Mouse (Mus musculus): ENCODE data around the gene Phc2. TPM values are rescaled to one million over a fixed set of nuclear protein-coding genes. Genes with fewer than 3 reads are reported as not detected.
"Not testable (repeated sequence)": the region's sequence is repeated elsewhere in the genome, so short reads cannot be mapped to it uniquely, and the experiment has no call there.

The Phc2 gene
- 10 to 100 TPM; 51.0 to 55.5 TPM for total RNA-seq (2021)
- long read RNA-seq, experiment 1, transcript Phc2-202 (7 exons, 2,535 nt): major isoform, 118 of 160 reads
- long read RNA-seq, experiment 1, partial matches to known transcripts: 13 of 160 reads
- long read RNA-seq, experiment 1, other reads (novel, unspliced or antisense): 29 of 160 reads
- long read RNA-seq, experiment 2, transcript Phc2-202 (7 exons, 2,535 nt): major isoform, 78 of 111 reads
- long read RNA-seq, experiment 2, partial matches to known transcripts: 4 of 111 reads
- long read RNA-seq, experiment 2, other reads (novel, unspliced or antisense): 29 of 111 reads

DNA sequence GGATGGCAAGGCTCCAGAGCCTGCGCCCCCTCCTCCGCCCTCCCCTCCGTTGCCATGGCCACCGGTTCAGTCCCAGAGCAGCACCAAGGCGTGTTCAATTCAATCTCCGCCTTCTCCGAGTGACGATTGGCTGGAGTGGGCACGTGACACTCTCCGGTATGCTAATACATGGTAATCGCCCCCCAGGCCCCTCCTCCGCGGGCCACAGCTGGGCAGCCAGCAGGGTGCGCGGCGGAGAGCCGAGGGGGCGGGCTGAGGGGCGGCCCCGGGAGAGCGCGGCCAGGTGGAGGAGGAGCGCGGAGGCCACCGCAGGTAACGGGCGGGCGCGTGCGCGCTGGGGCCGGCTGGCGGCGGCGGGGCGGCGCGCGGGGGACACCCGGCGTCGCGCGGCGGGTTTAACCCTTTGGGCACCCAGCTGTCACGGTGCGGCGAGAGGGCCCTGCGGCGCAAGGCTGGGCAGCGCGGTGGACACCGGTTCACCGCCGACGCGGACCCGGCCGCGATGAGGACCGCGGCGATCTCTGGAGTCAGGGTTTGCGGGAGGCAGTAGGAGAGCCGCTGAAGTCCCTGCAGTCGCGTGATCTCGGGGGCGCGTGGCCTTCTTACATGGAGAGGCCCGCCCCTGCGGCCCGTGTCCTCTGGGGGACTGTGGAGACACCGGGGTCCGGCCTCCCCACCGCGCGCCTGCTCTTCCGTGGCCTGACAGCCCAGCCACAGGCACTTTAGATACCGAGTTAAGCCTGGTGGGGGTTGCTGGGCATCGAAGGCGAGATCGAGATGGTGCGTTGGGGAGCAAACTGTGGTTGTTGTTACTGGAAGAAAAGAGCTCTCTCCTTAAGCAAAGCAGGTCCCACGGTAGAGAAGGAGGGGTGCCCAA lies at the start of gene Phc2:
Gene Phc2, plus strand, starts transcription at position 198 of the 877 bp plus-strand sequence.
- DNase-seq: peak; percentile 87 to 90
- intact Hi-C loops (cut with DNase I): no loop called here

DNA sequence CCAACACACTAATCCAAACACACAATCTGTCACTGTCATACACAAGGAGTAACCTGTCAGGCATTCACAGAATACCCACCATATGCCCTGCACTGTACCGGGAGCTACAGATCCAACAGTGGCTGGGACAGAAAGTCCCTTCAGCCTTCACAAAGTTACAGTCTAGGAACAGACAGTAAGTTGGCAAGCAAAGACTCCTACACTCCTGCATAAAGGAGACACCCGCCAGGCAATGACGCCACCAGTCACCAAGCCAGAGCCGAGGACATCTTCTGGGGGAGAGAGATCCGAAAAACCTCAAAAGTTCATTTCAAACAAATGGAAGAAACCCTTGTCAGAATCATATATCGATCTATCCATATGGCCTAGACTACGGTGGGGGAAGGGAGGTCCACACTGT lies 47.9 kb upstream of the Phc2 start:
- intact Hi-C loops (cut with DNase I): no loop called here

DNA sequence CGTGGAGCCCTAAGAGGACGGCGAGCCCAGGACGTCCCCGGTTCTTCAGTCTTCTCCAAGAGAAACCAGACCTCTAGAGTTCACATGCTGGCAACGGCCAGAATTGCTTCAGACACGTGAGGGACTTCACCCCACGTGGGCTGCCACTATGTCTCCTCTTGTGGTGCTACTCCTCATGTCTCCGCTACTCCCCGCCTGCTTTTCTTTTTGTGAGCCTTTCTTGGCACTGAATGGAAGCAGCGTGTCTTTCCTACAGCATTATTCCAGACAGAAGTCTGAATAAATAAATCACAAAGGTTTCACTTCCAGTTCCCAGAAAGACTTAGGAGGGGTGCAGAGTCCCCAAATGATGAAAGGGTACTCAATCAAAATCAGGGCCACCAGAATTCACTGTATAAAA lies 46.8 kb upstream of the Phc2 start:
- intact Hi-C loops (cut with DNase I): no loop called here
- no peak for DNase-seq

More for the DNA sequence above, 47.9 kb upstream of the Phc2 start:
- DNase-seq: no peak

DNA sequence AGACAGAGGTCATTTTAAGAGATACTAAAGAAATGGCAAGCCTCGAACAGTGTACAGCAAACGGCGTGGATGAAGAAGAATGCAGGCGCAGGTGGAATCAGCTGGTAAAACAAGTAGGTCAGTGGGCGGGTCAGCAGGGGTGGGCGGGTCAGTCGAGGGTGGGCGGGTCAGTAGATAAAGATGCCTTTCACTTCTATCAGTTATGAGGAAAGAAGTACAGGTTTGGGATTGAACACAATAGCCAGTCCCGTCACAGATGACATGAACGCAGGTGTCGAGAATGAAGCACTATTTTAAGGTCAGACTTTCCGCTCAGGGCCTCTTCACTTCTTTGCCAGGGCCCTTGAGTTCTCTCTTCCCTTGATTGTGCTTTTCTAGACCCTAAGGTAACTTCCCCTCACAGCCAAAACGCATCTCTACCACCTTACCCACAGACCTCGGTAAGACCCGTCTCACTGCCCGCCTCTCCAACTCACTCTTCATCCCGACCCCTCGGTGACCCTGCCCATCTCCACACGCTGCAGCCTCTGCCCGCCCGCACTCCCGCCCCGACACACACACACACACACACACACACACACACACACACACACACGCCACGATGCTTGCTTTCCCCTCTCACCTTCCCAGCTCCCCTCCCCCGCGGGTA lies 45.1 kb upstream of the Phc2 start:
- DNase-seq: no peak
- intact Hi-C loops (cut with DNase I): no loop called here

DNA sequence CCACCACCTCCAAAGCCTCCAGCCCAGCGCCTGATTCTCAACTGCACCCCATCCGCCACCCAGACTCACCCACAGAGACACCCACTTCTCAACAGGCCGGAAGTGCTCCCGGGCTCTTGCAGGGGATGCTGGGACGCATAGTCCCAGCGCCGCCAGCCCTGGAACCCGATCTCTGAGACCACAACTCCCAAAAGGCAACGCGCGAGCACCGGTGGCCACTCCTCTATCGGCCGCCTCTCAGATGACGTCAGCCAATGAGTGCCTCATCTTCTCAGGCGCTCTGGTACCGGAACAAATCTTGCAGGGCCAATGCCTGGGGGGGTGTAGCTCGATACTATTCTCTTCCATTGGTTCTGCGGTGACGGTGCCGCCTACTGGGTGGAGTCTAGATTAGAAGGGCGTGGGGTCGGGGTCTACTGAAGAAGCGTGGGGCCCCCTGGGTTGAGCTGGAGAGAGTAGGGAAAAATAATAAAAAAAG lies 44.5 kb upstream of the Phc2 start, which contains the start of gene Zscan20:
Gene Zscan20, minus strand, starts transcription at position 174 of the 478 bp plus-strand sequence.
- peak; percentile 90 to 93 for DNase-seq
- intact Hi-C loops (cut with DNase I): loop anchor here (2.0 to 5.0 kb wide), 2 partner anchors 167 to 251 kb away; no protein-coding TSS in a partner anchor

DNA sequence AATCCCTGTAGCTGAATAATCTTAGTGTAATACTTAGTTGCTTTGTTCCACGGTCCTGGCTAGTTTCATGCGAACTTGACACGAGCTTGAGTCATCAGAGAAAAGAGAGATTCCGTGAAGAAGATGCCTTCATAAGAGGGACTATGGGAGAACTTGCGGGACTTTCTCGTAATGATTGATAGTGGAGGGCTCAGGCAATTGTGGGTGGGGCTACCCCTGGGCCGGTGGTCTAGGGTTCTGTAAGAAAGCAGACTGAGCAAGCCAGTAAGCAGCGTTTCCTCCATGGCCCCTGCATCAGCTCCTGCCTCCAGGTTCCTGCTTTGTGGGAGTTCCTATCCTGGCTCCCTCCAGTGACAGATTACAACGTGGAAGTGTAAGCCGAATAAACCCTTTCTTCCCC lies 43.8 kb upstream of the Phc2 start:
- no peak for DNase-seq
- intact Hi-C loops (cut with DNase I): loop anchor here (2.0 to 5.0 kb wide), 2 partner anchors 167 to 250 kb away; no protein-coding TSS in a partner anchor

DNA sequence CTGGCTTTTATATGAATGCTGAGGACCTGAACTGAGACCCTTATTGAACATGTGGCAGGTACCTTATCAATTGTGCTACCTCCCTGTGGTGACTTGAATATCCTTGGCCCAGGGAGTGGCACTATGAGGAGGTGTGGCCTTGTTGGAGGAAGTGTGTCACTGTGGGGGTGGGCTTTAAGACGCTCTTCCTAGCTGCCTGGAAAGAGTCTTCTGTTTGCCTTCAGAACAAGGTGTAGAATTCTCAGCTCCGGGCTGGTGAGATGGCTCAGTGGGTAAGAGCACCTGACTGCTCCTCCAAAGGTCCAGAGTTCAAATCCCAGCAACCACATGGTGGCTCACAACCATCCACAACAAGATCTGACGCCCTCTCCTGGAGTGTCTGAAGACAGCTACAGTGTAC lies 42.8 kb upstream of the Phc2 start:
- DNase-seq: not testable (repeated sequence)
- intact Hi-C loops (cut with DNase I): loop anchor here (2.0 to 5.0 kb wide), 3 partner anchors 99 to 249 kb away; no protein-coding TSS in a partner anchor

DNA sequence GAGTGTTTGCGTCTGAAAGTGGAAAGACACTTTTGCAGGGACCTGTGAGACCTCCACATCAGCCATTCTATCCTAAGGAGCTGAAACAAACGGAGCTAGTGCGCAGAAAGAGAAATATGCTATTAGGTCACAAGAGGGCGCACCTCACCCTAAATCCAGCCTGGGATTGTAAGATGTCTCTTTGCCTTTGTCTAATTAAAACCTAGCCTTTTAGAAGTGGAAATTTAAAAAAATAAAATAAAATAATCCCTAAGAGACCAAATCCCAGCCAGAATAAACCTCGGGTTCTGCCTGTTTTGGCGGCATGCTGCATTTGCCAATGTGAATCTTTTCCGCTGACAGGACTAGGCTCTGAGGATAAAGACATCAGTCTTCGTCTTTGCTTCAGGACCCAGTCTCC lies 41.2 kb upstream of the Phc2 start:
- intact Hi-C loops (cut with DNase I): loop anchor here (2.0 to 5.0 kb wide), 2 partner anchors 97 to 164 kb away; no protein-coding TSS in a partner anchor

DNA sequence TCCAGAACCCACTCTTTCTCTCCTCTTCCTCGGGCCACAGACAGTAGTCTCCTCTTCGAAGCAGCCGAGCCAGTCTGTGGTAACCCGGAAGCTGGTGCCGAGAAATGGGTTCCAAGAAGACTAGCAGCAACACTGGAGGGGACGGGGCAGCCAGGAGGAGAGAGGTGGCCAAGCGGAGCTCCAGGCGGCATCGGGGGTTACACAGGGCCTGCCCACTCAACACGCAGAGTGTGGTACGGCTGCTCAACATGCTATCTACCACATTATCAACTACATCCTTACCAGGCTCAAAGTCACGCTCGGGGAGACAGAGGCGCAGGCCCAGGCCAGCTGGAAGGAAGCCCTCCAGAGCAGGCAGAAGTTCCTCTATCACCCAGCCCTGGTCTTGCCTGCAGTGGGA lies 38.7 kb upstream of the Phc2 start:
- intact Hi-C loops (cut with DNase I): no loop called here
- DNase-seq: no peak

More for the DNA sequence above, 41.2 kb upstream of the Phc2 start:
- peak; percentile 14 to 49 for DNase-seq

DNA sequence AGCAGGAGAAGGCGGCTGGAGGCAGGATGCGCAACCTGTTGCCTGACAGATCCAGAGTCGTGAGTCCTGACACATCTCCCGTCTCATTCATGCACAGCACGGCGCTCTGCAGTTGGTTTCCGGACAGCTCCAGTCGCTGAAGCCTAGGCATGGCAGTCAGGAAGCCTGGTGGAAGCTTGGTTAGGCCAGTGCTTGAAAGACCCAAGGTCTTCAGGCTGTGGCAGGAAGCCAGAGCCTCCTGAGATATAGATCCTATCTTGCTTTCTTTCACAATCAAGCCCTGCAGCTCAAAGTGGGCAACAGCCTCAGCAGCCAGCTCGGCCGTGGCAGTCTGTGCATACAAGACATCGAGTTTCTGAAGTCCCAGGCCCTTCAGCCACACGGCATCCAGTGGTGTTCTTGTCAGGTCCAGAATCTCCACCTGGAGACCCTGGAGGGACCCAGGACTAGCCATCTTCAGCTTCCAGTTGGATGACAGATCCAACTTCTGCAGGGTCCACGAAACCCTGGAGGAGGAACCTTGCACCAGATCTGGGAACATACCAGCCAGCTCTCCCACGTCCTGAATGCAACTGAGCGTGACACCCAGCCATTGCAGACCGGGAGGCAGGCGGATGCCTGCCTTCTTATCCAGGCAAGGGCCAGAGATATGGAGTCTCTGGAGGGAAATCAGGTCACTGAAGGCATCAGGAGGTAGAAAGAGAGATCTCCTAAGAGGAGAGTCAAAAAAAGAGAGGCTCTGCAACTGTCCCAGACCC lies 37.0 kb upstream of the Phc2 start:
- intact Hi-C loops (cut with DNase I): no loop called here

DNA sequence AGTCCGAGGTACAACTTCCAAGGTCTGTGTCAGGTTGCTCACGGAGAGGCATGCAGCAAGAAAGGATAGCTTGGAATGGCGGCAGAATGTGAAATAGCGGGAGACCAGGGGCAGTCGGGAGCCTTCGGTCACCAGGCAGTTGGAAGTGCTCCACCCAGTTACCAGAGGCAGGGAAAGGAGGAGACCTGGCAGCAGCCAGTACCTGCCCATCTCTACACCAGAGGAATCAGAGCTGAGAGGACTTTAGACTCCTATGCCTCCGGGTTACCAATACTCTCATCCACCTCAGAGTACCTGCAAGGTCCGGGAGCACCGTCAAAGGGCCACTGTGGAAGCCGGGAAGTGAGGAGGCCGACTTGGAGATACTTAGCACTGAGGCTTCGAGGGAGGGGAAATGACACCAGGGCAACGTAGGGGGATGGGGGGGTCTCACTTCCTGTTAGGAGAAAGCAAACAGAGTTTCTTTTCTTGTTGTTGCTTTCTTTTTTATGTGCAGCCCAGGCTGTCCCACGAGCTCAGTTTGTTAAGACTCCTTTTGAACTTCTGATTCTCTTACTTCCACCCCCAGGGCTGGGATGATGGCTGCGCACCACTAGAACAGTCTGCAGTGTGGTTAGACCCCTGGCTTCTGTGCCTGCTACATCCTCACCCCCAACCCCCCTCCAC lies 36.1 kb upstream of the Phc2 start, which contains the start of gene Tlr12:
Gene Tlr12, minus strand, starts transcription at position 374 of the 666 bp plus-strand sequence.
- no peak for DNase-seq
- intact Hi-C loops (cut with DNase I): no loop called here

More for the DNA sequence above, 37.0 kb upstream of the Phc2 start:
- DNase-seq: no peak

DNA sequence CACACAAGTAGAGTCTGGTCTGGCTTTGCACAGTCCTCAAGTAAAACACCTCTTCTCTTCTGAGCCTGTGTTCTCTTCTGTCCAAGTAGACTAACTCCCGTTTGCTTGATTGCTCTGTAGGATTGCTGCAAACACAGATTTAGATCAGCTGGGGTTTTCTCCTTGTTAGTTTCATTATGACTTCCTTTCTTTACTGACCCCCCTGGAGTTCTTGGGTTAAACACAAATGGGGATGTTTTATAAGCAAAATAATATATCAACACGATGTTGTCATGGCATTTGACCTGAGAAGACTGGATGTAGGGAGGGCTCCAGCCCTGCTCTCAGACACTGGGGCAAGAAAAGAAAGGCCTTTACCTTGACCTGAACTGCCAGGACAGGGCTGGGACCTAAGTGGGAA lies 35.5 kb upstream of the Phc2 start:
- no peak for DNase-seq
- intact Hi-C loops (cut with DNase I): no loop called here

DNA sequence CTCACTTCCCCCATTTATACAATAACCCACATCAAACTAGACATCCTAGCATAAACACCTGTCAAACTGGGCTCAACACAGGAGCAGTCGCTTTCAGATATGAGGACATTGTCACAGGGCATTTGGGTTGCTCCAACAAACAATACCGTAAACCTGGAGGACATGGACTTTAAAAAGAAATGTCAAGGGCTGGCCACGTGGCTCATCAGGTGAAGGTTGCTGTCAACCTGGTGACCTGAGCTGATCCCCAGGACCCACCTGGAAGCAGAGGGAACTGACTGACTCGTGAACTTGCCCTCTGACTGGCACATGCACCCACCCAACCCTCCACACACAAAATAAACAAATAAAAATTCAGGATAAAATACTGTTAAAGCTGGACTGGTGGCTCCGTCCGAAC lies 33.9 kb upstream of the Phc2 start:
- DNase-seq: no peak
- intact Hi-C loops (cut with DNase I): no loop called here

DNA sequence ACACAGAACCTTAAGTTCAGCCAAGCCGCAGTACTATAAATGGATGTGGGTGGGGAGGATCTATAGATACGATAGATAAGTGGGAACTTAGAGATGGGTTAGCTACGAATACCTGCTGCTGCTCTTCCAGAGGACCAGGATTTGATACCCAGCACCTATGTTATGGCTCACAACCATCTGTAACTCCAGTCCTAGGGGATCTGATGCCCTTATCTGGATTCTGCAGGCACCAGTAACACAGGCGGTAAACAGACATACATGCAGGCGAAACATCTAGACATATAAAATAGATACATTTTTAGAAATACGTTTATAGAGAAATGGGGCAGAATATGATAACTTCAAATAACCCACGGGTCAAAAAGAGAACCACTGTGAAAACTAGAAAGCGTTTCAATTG lies 33.4 kb upstream of the Phc2 start:
- intact Hi-C loops (cut with DNase I): no loop called here
- no peak for DNase-seq

DNA sequence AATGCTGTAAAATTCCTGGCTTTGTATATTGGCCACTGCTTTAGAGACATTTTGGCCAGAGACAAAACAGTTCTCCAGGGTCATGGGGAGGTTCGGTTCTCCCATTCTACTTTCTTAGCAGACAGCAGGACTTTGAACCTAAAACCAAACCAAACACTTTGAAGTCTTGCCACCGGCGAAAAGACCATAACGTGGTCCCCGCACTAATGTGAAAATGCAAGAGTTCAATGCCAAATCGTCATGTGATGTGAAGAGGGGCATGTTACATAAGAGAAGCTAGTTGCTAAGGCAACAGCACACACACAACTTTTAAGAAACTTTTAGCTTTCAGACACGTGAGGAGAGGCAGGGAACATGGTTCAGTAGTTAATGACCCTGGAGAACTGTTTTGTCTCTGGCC lies 19.1 kb upstream of the Phc2 start:
- DNase-seq: no peak
- intact Hi-C loops (cut with DNase I): no loop called here

DNA sequence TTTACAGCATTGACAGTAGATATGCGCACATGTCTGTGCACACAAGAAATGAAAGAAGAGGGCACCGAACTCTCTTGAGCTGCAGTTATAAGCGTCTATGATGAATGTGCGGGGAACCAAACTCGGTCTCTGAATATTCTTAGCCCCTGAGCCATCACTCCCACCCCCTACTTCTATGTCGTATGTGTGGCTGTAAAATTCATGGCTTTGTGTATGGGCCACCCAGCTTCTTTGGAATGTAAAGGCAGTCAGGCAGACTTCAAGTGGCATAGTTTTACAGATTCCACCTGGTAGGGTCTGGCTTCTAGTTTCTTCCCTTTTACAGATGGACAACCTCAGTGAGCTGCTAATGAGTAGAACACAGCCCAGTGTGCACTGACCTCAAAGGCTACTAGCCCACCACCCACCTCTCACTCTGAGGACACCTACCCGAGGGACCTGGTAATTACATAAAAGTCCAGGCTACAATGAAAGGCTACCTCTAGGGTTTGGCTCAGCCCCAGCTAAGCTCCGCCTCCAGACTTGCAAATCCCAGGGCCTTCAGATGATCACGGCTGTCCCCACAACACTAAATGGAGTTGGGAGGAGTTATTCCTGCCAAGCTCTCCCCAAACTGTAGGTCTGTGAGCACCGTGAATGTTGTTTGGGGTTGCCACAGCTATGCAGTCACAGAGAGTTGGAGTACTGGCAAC lies 18.5 kb upstream of the Phc2 start:
- no peak for DNase-seq
- intact Hi-C loops (cut with DNase I): no loop called here

DNA sequence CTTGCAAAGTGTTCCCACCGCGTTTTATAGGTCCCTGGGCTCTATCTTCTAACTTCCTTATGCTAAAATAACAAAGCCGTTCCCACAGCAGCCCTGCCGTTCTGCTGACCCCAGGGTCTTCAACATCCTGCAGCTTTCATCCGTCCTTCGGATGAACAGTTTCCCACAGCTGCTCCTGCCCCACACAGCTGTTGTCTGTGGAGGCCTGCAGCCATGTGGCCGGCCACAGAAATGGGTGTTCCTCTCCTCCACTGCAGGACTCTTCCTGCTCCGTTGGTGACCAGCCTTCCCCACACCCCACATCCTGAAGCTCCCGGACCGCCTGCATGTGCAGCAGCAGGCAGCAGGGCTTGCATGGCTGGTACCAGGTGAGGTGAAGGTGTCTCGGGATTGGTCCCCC lies 17.3 kb upstream of the Phc2 start:
- intact Hi-C loops (cut with DNase I): no loop called here
- peak; percentile 16 to 22 for DNase-seq

DNA sequence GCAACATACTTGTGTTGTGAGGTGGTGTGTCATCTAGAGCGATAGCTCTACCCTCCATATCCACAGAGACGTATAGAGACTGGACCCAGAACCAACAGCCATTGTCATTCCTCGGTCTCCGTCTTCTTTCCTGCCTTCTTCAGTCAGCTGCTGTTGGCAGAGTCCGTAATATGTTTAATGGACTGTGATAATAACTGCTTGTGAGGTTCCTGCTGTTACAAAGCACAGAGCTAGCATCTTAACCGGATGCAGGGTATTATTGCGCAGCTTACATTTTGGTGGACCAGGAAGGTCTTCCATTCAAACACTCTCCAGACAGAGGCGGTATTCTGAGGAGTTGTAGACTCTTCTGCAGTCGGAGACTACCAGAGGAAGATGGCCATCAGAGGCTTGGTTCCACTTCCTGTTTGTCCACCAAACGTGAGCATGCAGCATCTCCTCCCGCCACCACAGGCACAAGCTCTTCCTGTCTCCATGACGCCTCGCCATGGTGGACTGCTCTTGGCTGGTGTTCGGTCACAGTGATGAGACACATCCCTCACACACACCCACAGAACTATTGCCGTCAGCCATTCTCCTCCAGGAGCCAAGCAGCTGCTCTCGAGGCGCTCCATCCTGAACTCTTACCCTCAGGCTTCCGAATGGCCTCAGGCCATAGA lies 16.1 kb upstream of the Phc2 start:
- intact Hi-C loops (cut with DNase I): no loop called here
- DNase-seq: no peak

All from heart, postnatal 14 days (tissue).